Mouse (Mus musculus) intestine, embryonic 15.5 days (tissue): ENCODE results near the gene Arntl. TPM values are rescaled to one million over a fixed set of nuclear protein-coding genes. Genes with fewer than 3 reads are reported as not detected.
A peak's percentile ranks its signal among the peaks of the same experiment; 100 is the strongest.

Experiments
- ATAC-seq: fragments of 200-750 bp; cut with Nextera tagmentation; 2 replicates; pipeline ENCODE4 v1.8.0; 2017; ENCODE audit warnings: moderate TSS enrichment, moderate library complexity
- H3K27ac ChIP-seq: fragments of 300-500 bp; sonication (generic); 2 replicates; pipeline ENCODE4 v1.5.1; 2015; ENCODE audit warnings: mild to moderate bottlenecking, inconsistent platforms
- H3K27me3 ChIP-seq: fragments of 300-500 bp; sonication (generic); replicated peaks from 2 replicates; pipeline ENCODE4 v1.6.1; 2015; ENCODE audit warnings: inconsistent platforms
- H3K36me3 ChIP-seq: fragments of 300-500 bp; sonication (generic); 2 replicates; pipeline ENCODE4 v1.6.1; 2015; ENCODE audit warnings: inconsistent platforms
- H3K4me1 ChIP-seq: fragments of 300-500 bp; sonication (generic); replicated peaks from 2 replicates; pipeline ENCODE4 v1.6.1; 2015; ENCODE audit warnings: inconsistent platforms
- H3K4me2 ChIP-seq: fragments of 300-500 bp; sonication (generic); replicated peaks from 2 replicates; pipeline ENCODE4 v1.6.1; 2015; ENCODE audit warnings: mild to moderate bottlenecking, inconsistent platforms
- H3K4me3 ChIP-seq: fragments of 300-500 bp; sonication (generic); replicated peaks from 2 replicates; pipeline ENCODE4 v1.5.1; 2015; ENCODE audit warnings: inconsistent platforms
- H3K9ac ChIP-seq: fragments of 300-500 bp; sonication (generic); 2 replicates; pipeline ENCODE4 v1.6.1; 2015; ENCODE audit warnings: inconsistent platforms
- H3K9me3 ChIP-seq: fragments of 300-500 bp; sonication (generic); 2 replicates; pipeline ENCODE4 v1.6.1; 2016; ENCODE audit warnings: inconsistent platforms
- WGBS: fragments of 180-500 bp; shearing (Covaris S2); methylation state at CpG from one replicate; pipeline ENCODE4 v1.1.7; 2015; 5-methylcytosine and 5-hydroxymethylcytosine counted together
- polyA plus RNA-seq: library from polyadenylated mRNA; unstranded; fragments of >200 nt; fragmentation: Nextera tagmentation; extraction: Ambion mirVana; gene quantifications from 2 replicates; pipeline ENCODE4 v1.2.1, GENCODE M21; 2015

The Arntl gene
- polyA plus RNA-seq, 1 experiment from 2014 or later = 8.5 TPM

- Histone ChIP-seq H3K4me3 (no peak overlapping the region), H3K27me3 (no peaks in the 10 kb centered on the region), H3K9ac (no peak overlapping the region), H3K4me1 (no peaks in the 10 kb centered on the region), H3K9me3 (no peaks in the 10 kb centered on the region), H3K4me2 (no peak overlapping the region), H3K36me3 (no peaks in the 10 kb centered on the region), H3K27ac (no peak overlapping the region)
- 46% methylated on average over 4 of the region's 4 CpGs for WGBS
- ATAC-seq = no peak
Measured at GRCm38 (mm10) chr7:113347271-113347670, 140.0 kb downstream of the Arntl start.

GRCm38 (mm10) chr7:113347694-113348093 is 140.4 kb downstream of the Arntl start:
- Histone ChIP-seq H3K36me3 (no peaks in the 10 kb centered on the region), H3K27ac (no peak overlapping the region), H3K4me2 (no peak overlapping the region), H3K9ac (no peak overlapping the region), H3K27me3 (no peaks in the 10 kb centered on the region), H3K4me3 (no peak overlapping the region), H3K9me3 (no peaks in the 10 kb centered on the region), H3K4me1 (no peaks in the 10 kb centered on the region)
- ATAC-seq = no peak
- 96% methylated on average over 2 of the region's 2 CpGs for WGBS

GRCm38 (mm10) chr7:113349089-113349488 is 141.8 kb downstream of the Arntl start:
- Histone ChIP-seq H3K4me2 (no peak overlapping the region), H3K27me3 (no peaks in the 10 kb centered on the region), H3K27ac (no peak overlapping the region), H3K9me3 (no peaks in the 10 kb centered on the region), H3K9ac (no peak overlapping the region), H3K36me3 (no peaks in the 10 kb centered on the region), H3K4me1 (no peaks in the 10 kb centered on the region), H3K4me3 (no peak overlapping the region)
- peak; percentile 63 for ATAC-seq
- WGBS = 63% methylated on average over 1 of the region's 1 CpGs

Other genes starting within 250 kb of the Arntl start
- gene Btbd10, start 161.9 kb downstream of the Arntl start, polyA plus RNA-seq = 15.7 and 17.0 TPM in 2 replicates
- gene Pth, start 181.1 kb downstream of the Arntl start, polyA plus RNA-seq = not detected in 2 replicates